Mouse (Mus musculus) MEL (cell line): ENCODE data around the gene Eda2r. TPM values are rescaled to one million over a fixed set of nuclear protein-coding genes. Genes with fewer than 3 reads are reported as not detected.
A peak's percentile ranks its signal among the peaks of the same experiment; 100 is the strongest.

Experiments used
- DNase-seq: peaks from one replicate; pipeline ENCODE4 v3.0.0; 2011; ENCODE audit warnings: low read depth, low spot score
- H3K27ac ChIP-seq: 2 replicates; pipeline ENCODE4 v1.5.1; 2012; ENCODE audit warnings: low read depth, mild to moderate bottlenecking, control low read depth, low read length, moderate library complexity; ENCODE audit not compliant: control insufficient read depth
- H3K27me3 ChIP-seq, 2 experiments: fragments of 150-350 bp in 1 of 2; sonication (generic) in 1 of 2; 2 replicates each; pipeline ENCODE4 v1.6.1; 2012; ENCODE audit warnings: low read length in 2 of 2, mild to moderate bottlenecking in 2 of 2, improper control_type of control experiment in 1 of 2, moderate library complexity in 1 of 2; ENCODE audit not compliant: insufficient read depth in 2 of 2, control insufficient read depth in 1 of 2
- H3K36me3 ChIP-seq, 2 experiments: 2 replicates each; pipeline ENCODE4 v1.6.1; 2012 to 2014; ENCODE audit warnings: low read length in 2 of 2, improper control_type of control experiment in 1 of 2, inconsistent platforms in 1 of 2, mild to moderate bottlenecking in 1 of 2; ENCODE audit not compliant: insufficient read depth in 2 of 2, control insufficient read depth in 1 of 2
- H3K4me1 ChIP-seq, 2 experiments: fragments of 150-350 bp in 1 of 2; sonication (generic) in 1 of 2; 2 replicates each; pipeline ENCODE4 v1.6.1; 2012; ENCODE audit warnings: low read length in 2 of 2, improper control_type of control experiment in 1 of 2, mild to moderate bottlenecking in 1 of 2; ENCODE audit not compliant: insufficient read depth in 2 of 2, control insufficient read depth in 1 of 2
- H3K4me3 ChIP-seq, 2 experiments: fragments of 150-350 bp in 1 of 2; sonication (generic) in 1 of 2; 2 replicates each; pipeline ENCODE4 v1.5.1; 2012; ENCODE audit warnings: low read depth in 2 of 2, low read length in 2 of 2, mild to moderate bottlenecking in 2 of 2, moderate library complexity in 2 of 2, control low read depth in 1 of 2, improper control_type of control experiment in 1 of 2; ENCODE audit not compliant: control insufficient read depth in 1 of 2, insufficient read depth in 1 of 2
- H3K79me2 ChIP-seq: 2 replicates; pipeline ENCODE4 v1.6.1; 2012; ENCODE audit warnings: mild to moderate bottlenecking, low read length, moderate library complexity; ENCODE audit not compliant: control insufficient read depth, poor library complexity, insufficient read depth
- H3K9ac ChIP-seq: 2 replicates; pipeline ENCODE4 v1.6.1; 2012; ENCODE audit warnings: low read depth, mild to moderate bottlenecking, control low read depth, low read length, moderate library complexity; ENCODE audit not compliant: control insufficient read depth, poor library complexity, severe bottlenecking
- H3K9me3 ChIP-seq: fragments of 150-350 bp; sonication (generic); replicated peaks from 2 replicates; pipeline ENCODE4 v1.6.1; 2012; ENCODE audit warnings: mild to moderate bottlenecking, low read length, improper control_type of control experiment, moderate library complexity; ENCODE audit not compliant: insufficient read depth
- BHLHE40 ChIP-seq: IDR thresholded peaks from 2 replicates; pipeline ENCODE4 v1.6.1; 2012; ENCODE audit warnings: low read depth, mild to moderate bottlenecking, inconsistent platforms, low read length, improper control_type of control experiment, borderline replicate concordance
- CHD1 ChIP-seq: IDR thresholded peaks from 2 replicates; pipeline ENCODE4 v1.6.1; 2012; ENCODE audit warnings: low read depth, mild to moderate bottlenecking, inconsistent platforms, low read length, improper control_type of control experiment
- CTCF ChIP-seq, 3 experiments: IDR thresholded peaks in 2 of 3; conservative IDR thresholded peaks in 1 of 3; 2 replicates each; pipeline ENCODE4 v1.5.1; 2011 to 2012; ENCODE audit warnings: low read length in 3 of 3, low read depth in 2 of 3, mild to moderate bottlenecking in 2 of 3, improper control_type of control experiment in 1 of 3, inconsistent platforms in 1 of 3, mixed read lengths in 1 of 3, moderate library complexity in 1 of 3; ENCODE audit not compliant: control insufficient read depth in 1 of 3, insufficient read depth in 1 of 3, poor library complexity in 1 of 3, severe bottlenecking in 1 of 3
- E2F4 ChIP-seq: IDR thresholded peaks from 2 replicates; pipeline ENCODE4 v1.6.1; 2011; ENCODE audit warnings: low read depth, low read length, improper control_type of control experiment, borderline replicate concordance
- ELF1 ChIP-seq: IDR thresholded peaks from 2 replicates; pipeline ENCODE4 v1.6.1; 2014; ENCODE audit warnings: low read depth, mild to moderate bottlenecking, inconsistent platforms, low read length, improper control_type of control experiment, moderate library complexity
- JUND ChIP-seq: IDR thresholded peaks from 2 replicates; pipeline ENCODE4 v1.6.1; 2011; ENCODE audit warnings: low read depth, mild to moderate bottlenecking, improper control_type of control experiment, low read length
- MAX ChIP-seq: IDR thresholded peaks from 2 replicates; pipeline ENCODE4 v1.6.1; 2011; ENCODE audit warnings: low read length, improper control_type of control experiment
- MAZ ChIP-seq: IDR thresholded peaks from 2 replicates; pipeline ENCODE4 v1.6.1; 2012; ENCODE audit warnings: low read depth, mild to moderate bottlenecking, inconsistent platforms, low read length, improper control_type of control experiment
- MEF2A ChIP-seq: IDR thresholded peaks from 2 replicates; pipeline ENCODE4 v1.6.1; 2014; ENCODE audit warnings: low read depth, mild to moderate bottlenecking, inconsistent platforms, low read length, improper control_type of control experiment; ENCODE audit not compliant: poor library complexity, insufficient replicate concordance, severe bottlenecking; ENCODE audit errors: extremely low read depth
- MYB ChIP-seq: IDR thresholded peaks from 2 replicates; pipeline ENCODE4 v1.6.1; 2011; ENCODE audit warnings: mild to moderate bottlenecking, low read depth, low read length, improper control_type of control experiment
- MYC ChIP-seq: IDR thresholded peaks from 2 replicates; pipeline ENCODE4 v1.6.1; 2011; ENCODE audit warnings: low read depth, mild to moderate bottlenecking, low read length, improper control_type of control experiment, moderate library complexity
- NELFE ChIP-seq: IDR thresholded peaks from 2 replicates; pipeline ENCODE4 v1.6.1; 2011; ENCODE audit warnings: low read depth, low read length, improper control_type of control experiment
- POLR2A ChIP-seq, 2 experiments: IDR thresholded peaks; 2 replicates each; pipeline ENCODE4 v1.6.1; 2011 to 2012; ENCODE audit warnings: low read length in 2 of 2, mild to moderate bottlenecking in 2 of 2, control low read depth in 1 of 2, improper control_type of control experiment in 1 of 2, low read depth in 1 of 2, moderate library complexity in 1 of 2; ENCODE audit not compliant: control insufficient read depth in 1 of 2, insufficient read depth in 1 of 2, poor library complexity in 1 of 2
- POLR2AphosphoS2 ChIP-seq: IDR thresholded peaks from 2 replicates; pipeline ENCODE4 v1.6.1; 2011; ENCODE audit warnings: low read length, improper control_type of control experiment
- POLR2AphosphoS5 ChIP-seq: IDR thresholded peaks from 2 replicates; pipeline ENCODE4 v1.6.1; 2012; ENCODE audit warnings: low read depth, borderline replicate concordance, mild to moderate bottlenecking, inconsistent platforms, low read length, moderate library complexity, mixed read lengths
- RAD21 ChIP-seq: IDR thresholded peaks from 2 replicates; pipeline ENCODE4 v1.6.1; 2011; ENCODE audit warnings: mild to moderate bottlenecking, low read depth, low read length, improper control_type of control experiment
- SIN3A ChIP-seq: IDR thresholded peaks from 2 replicates; pipeline ENCODE4 v1.6.1; 2012; ENCODE audit warnings: low read length, improper control_type of control experiment, inconsistent platforms
- SMC3 ChIP-seq: IDR thresholded peaks from 2 replicates; pipeline ENCODE4 v1.6.1; 2011; ENCODE audit warnings: low read depth, low read length, improper control_type of control experiment
- TBP ChIP-seq: IDR thresholded peaks from 2 replicates; pipeline ENCODE4 v1.8.0; 2011; ENCODE audit warnings: low read depth, low read length, improper control_type of control experiment
- TCF12 ChIP-seq: IDR thresholded peaks from 2 replicates; pipeline ENCODE4 v1.6.1; 2014; ENCODE audit warnings: low read depth, mild to moderate bottlenecking, inconsistent platforms, low read length, improper control_type of control experiment, moderate library complexity
- UBTF ChIP-seq: IDR thresholded peaks from 2 replicates; pipeline ENCODE4 v1.6.1; 2012; ENCODE audit warnings: low read depth, mild to moderate bottlenecking, inconsistent platforms, low read length, improper control_type of control experiment, moderate library complexity, borderline replicate concordance; ENCODE audit not compliant: insufficient read depth
- ZC3H11A ChIP-seq: IDR thresholded peaks from 2 replicates; pipeline ENCODE4 v1.6.1; 2012; ENCODE audit warnings: low read depth, mild to moderate bottlenecking, inconsistent platforms, low read length, improper control_type of control experiment
- ZMIZ1 ChIP-seq: IDR thresholded peaks from 2 replicates; pipeline ENCODE4 v1.6.1; 2012; ENCODE audit warnings: low read depth, mild to moderate bottlenecking, inconsistent platforms, low read length, improper control_type of control experiment, moderate library complexity
- ZNF384 ChIP-seq: IDR thresholded peaks from 2 replicates; pipeline ENCODE4 v1.6.1; 2012; ENCODE audit warnings: low read depth, mild to moderate bottlenecking, inconsistent platforms, low read length, improper control_type of control experiment
- polyA plus RNA-seq, 2 experiments: library from polyadenylated mRNA; stranded (reverse) in 1 of 2; unstranded in 1 of 2; fragments of >175 nt in 1 of 2; fragments of >200 nt in 1 of 2; gene quantifications; 2 replicates each; pipeline versions ENCODE4 v1.2.1 to v1.2.4; 2012; ENCODE audit warnings: low replicate concordance in 2 of 2, low read depth in 1 of 2; ENCODE audit not compliant: insufficient read length in 2 of 2, insufficient read depth in 1 of 2, missing spikeins in 1 of 2
- total RNA-seq: library from RNA; depleted of rRNA; stranded (reverse); fragments of 300-350 nt; gene quantifications from 2 replicates; pipeline ENCODE4 v1.2.3, GENCODE M21; 2012

The Eda2r gene
- total and polyA plus RNA-seq, 3 experiments, result not detected

DNA sequence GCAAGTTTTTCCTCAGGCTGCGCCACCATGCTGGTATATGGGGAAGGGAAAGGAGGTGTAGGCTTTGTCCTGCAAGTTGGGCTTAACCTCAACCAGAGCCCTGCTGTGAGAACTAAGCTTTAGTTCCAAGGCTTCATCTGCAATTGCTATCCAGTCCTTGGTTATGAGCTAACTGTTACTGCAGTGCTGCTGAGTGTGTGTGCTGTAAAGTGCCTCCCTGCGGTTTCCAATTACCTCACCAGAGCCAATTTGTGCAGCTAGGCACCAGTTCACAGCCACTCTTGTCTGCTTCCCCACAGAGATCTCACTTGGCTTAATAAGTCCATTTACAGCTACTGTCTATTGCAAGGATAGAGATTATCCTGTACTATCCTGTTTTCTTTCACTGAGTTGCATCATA, 16.1 kb downstream of the Eda2r start:
- Histone ChIP-seq H3K9me3 (no peaks in the 10 kb centered on the region), H3K4me3 (no peak overlapping the region), H3K27ac (no peak overlapping the region; the same call in 1 of the 2 replicates), H3K9ac (no peak overlapping the region), H3K36me3 (no peaks in the 10 kb centered on the region), H3K79me2 (no peaks in the 10 kb centered on the region), H3K27me3 (no peaks in the 10 kb centered on the region), H3K4me1 (no peaks in the 10 kb centered on the region)
- TF ChIP-seq ZMIZ1, result no peak
- no peak for TF ChIP-seq E2F4
- TF ChIP-seq SIN3A, result no peak
- no peak for TF ChIP-seq TCF12
- no peak for TF ChIP-seq POLR2A (IDR thresholded peaks at IDR 0.05; ENCODE audit: control insufficient read depth in 1 of 2, insufficient read depth in 1 of 2, low read depth in 1 of 2, low read length in 2 of 2, poor library complexity in 1 of 2)
- no peak for TF ChIP-seq NELFE
- TF ChIP-seq UBTF, result no peak
- no peak for TF ChIP-seq ZC3H11A
- TF ChIP-seq MAX, result no peak
- no peak for TF ChIP-seq MYC
- TF ChIP-seq POLR2AphosphoS2, result no peak
- TF ChIP-seq CHD1, result no peak
- TF ChIP-seq TBP, result no peak
- TF ChIP-seq ZNF384, result no peak
- no peak for TF ChIP-seq POLR2AphosphoS5
- no peak for TF ChIP-seq SMC3
- peak; percentile 1 for DNase-seq

DNA sequence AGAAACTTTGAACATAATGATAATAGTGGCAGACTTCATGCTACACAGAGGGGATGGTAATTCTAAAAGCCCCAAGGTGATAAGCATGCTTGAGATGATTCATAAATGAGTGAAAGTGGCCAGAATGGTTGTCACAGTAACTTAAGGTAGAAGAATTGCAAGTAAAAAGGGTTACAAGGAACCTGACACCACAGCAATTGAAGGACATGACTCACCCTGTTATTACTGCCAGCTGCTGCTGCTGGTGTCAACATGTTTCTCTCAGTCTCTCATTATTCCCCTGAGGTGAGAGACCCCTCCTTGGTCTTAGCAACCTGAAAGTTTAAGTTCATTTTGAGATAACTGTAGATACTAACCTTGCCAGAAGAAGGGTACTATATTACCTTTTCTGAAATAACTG, 49.1 kb downstream of the Eda2r start:
- DNase-seq, result no peak
- no peaks in the 10 kb centered on the region for H3K9me3 ChIP-seq
- no peak overlapping the region for H3K4me3 ChIP-seq
- H3K27me3 ChIP-seq, result no peaks in the 10 kb centered on the region
- H3K36me3 ChIP-seq, result no peaks in the 10 kb centered on the region
- H3K9ac ChIP-seq, result no peak overlapping the region
- no peaks in the 10 kb centered on the region for H3K4me1 ChIP-seq
- TF ChIP-seq JUND, result no peak
- no peak for TF ChIP-seq ZNF384
- TF ChIP-seq SIN3A, result no peak
- TF ChIP-seq RAD21, result no peak
- TF ChIP-seq TBP, result no peak
- TF ChIP-seq MAZ, result no peak
- no peak for TF ChIP-seq MYB
- no peak for TF ChIP-seq ZC3H11A
- TF ChIP-seq BHLHE40, result no peak
- TF ChIP-seq TCF12, result no peak
- TF ChIP-seq ELF1, result no peak
- TF ChIP-seq SMC3, result no peak
- no peak for TF ChIP-seq MEF2A
- TF ChIP-seq NELFE, result no peak
- TF ChIP-seq POLR2AphosphoS5, result no peak
- TF ChIP-seq CTCF (IDR thresholded peaks at IDR 0.05 in 2 of 3, conservative IDR thresholded peaks at IDR 0.05 in 1 of 3; ENCODE audit: control insufficient read depth in 1 of 3, insufficient read depth in 1 of 3, low read depth in 2 of 3, low read length in 3 of 3, poor library complexity in 1 of 3, severe bottlenecking in 1 of 3), result no peak
- no peak for TF ChIP-seq POLR2AphosphoS2
- no peak for TF ChIP-seq MAX
- TF ChIP-seq, all 39 proteins: peak for 0
- H3K79me2 ChIP-seq, result no peaks in the 10 kb centered on the region
- no peak overlapping the region for H3K27ac ChIP-seq
